Mouse (Mus musculus): ENCODE measurements around the gene Lpp. TPM values are rescaled to one million over a fixed set of nuclear protein-coding genes. Genes with fewer than 3 reads are reported as not detected.

Gene Lpp
- polyA plus RNA-seq, 1 experiment from 2014 or later = 42.6 TPM

DNA sequence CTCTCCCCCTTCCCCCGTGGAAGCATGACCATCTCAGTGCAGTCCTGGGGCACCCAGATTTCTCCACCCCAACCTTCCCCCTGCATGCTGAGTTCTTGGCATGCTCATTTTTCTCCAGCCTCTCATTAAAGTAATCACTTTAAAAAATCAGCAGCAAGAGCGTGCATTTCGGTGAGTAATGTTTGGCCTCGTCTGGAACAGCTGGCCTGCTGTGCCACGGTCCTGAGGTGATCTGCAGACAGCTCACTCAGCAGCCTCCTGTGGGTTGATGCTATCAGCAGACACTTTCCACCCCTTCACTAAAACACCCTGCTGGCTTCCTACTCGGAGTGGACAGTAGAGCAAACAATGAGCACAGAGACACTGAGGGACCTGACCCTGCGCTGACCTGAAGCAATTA is 437.6 kb downstream of the Lpp start:
- ATAC-seq (replicated peaks; ENCODE audit: extremely low read depth, insufficient read depth, low FRiP score) = no peak
- Histone ChIP-seq H3K27ac (ENCODE audit: low read length) (no peak overlapping the region), H3K4me2 (ENCODE audit: low read depth, low read length) (no peak overlapping the region), H3K9ac (ENCODE audit: low read length) (no peak overlapping the region), H3K9me3 (replicated peaks; ENCODE audit: control insufficient read depth, low read length) (no peaks in the 10 kb centered on the region), H3K4me1 (ENCODE audit: control insufficient read depth, insufficient read depth, low read length) (peaks cover 13% of the 10 kb centered on the region; the same call in 1 of the 2 replicates), H3K36me3 (ENCODE audit: control insufficient read depth, insufficient read depth) (no peaks in the 10 kb centered on the region), H3K4me3 (ENCODE audit: low read length) (no peak overlapping the region), H3K27me3 (ENCODE audit: control insufficient read depth, insufficient read depth, low read length) (no peaks in the 10 kb centered on the region)
- WGBS = 44% methylated on average over 7 of the region's 7 CpGs

DNA sequence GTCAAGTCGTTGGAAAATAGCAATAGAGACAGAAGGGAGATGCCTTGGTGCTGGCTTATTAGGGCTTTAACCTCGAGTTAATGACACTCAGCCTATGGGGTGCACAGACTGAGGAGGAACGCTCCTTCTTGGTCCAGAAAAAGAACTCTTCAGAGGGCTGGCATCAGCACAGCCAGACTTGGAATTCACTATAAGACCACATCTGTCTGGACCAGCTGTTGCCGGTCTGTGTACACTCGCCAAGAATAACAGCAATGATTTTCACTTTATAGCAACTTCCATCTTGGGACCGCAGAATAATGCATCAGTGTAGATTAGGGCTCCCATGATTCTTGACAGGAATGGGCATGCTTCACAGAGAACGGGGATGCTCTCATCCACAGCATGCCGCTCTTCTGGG is 439.9 kb downstream of the Lpp start:
- peaks cover 5% of the 10 kb centered on the region; the same call in 1 of the 2 replicates for H3K4me1 ChIP-seq (ENCODE audit: control insufficient read depth, insufficient read depth, low read length)
- H3K4me3 ChIP-seq (ENCODE audit: low read length) = no peak overlapping the region
- H3K9ac ChIP-seq (ENCODE audit: low read length) = no peak overlapping the region
- no peak overlapping the region for H3K4me2 ChIP-seq (ENCODE audit: low read depth, low read length)
- no peak overlapping the region for H3K27ac ChIP-seq (ENCODE audit: low read length)
- WGBS = 67% methylated on average over 8 of the region's 8 CpGs
- no peaks in the 10 kb centered on the region for H3K36me3 ChIP-seq (ENCODE audit: control insufficient read depth, insufficient read depth)
- H3K27me3 ChIP-seq (ENCODE audit: control insufficient read depth, insufficient read depth, low read length) = no peaks in the 10 kb centered on the region
- no peak for ATAC-seq (replicated peaks; ENCODE audit: extremely low read depth, insufficient read depth, low FRiP score)
- no peaks in the 10 kb centered on the region for H3K9me3 ChIP-seq (replicated peaks; ENCODE audit: control insufficient read depth, low read length)

DNA sequence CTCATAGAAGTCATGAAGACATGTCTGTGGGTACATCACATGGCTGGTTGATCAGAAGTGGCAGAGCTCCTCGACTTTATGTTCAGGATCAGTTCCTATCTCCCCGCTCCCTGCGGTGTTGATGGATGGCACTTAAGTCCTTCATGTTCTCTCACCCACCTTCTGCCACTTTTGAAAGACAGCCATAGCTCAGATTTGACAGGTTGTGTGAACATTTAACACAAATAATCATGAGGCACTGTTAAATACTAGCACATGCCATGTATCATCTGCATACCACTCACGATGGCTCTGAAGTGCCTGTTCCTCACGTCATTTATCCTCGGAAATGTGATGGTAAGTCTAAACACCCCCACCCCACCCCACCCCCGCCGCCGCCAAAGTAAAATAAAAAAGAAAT is 441.2 kb downstream of the Lpp start:
- H3K27me3 ChIP-seq (ENCODE audit: control insufficient read depth, insufficient read depth, low read length) = no peaks in the 10 kb centered on the region
- no peak overlapping the region for H3K4me3 ChIP-seq (ENCODE audit: low read length)
- 0 out of 2 replicates have a peak, but pooled peaks cover 2% of the 10 kb centered on the region for H3K4me1 ChIP-seq (ENCODE audit: control insufficient read depth, insufficient read depth, low read length)
- WGBS = 64% methylated on average over 9 of the region's 9 CpGs
- H3K36me3 ChIP-seq (ENCODE audit: control insufficient read depth, insufficient read depth) = no peaks in the 10 kb centered on the region
- H3K4me2 ChIP-seq (ENCODE audit: low read depth, low read length) = no peak overlapping the region
- ATAC-seq (replicated peaks; ENCODE audit: extremely low read depth, insufficient read depth, low FRiP score) = no peak
- H3K9me3 ChIP-seq (replicated peaks; ENCODE audit: control insufficient read depth, low read length) = no peaks in the 10 kb centered on the region
- H3K27ac ChIP-seq (ENCODE audit: low read length) = no peak overlapping the region
- no peak overlapping the region for H3K9ac ChIP-seq (ENCODE audit: low read length)

DNA sequence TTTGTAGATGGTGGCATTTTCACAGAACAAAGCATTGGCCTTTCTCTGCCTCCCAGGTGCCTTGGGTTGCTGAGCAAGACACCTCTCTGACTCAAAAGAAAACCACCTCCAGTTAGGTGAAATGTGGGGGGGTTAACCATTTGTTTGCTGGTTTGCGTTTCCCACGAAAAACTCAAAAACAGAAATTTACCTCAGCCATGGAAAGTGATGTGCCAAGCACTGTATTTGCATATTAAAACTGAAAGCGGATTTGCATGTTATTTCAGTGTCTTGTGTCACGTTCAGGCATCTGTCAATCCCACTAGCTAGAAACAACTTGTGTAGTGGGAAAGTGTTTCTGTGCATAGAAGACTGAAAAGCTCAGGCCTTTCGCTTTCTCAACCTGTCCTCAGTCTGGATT is 443.2 kb downstream of the Lpp start:
- no peak overlapping the region for H3K4me2 ChIP-seq (ENCODE audit: low read depth, low read length)
- no peak overlapping the region for H3K9ac ChIP-seq (ENCODE audit: low read length)
- ATAC-seq (replicated peaks; ENCODE audit: extremely low read depth, insufficient read depth, low FRiP score) = no peak
- H3K36me3 ChIP-seq (ENCODE audit: control insufficient read depth, insufficient read depth) = no peaks in the 10 kb centered on the region
- H3K4me1 ChIP-seq (ENCODE audit: control insufficient read depth, insufficient read depth, low read length) = no peaks in the 10 kb centered on the region
- no peaks in the 10 kb centered on the region for H3K9me3 ChIP-seq (replicated peaks; ENCODE audit: control insufficient read depth, low read length)
- no peaks in the 10 kb centered on the region for H3K27me3 ChIP-seq (ENCODE audit: control insufficient read depth, insufficient read depth, low read length)
- 87% methylated on average over 5 of the region's 5 CpGs for WGBS
- H3K27ac ChIP-seq (ENCODE audit: low read length) = no peak overlapping the region
- H3K4me3 ChIP-seq (ENCODE audit: low read length) = no peak overlapping the region

DNA sequence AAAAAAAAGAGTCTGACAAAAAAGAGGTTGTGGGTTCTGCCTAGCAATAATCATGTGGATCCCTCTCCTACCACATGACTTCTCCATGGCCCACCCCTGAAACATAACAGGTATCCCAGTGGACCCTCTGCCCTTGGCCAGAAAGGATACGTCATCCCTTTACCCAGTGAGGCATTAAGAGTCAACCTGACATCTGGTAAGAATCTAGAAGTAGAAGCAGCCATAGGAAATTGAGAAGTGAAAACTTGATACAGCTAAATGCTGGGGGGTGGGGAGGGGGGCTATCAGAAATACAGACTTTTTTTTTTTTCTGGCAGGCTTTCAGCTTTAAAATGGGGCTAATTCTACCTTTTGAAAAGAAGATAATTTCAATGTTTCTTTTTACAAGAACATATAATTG is 445.7 kb downstream of the Lpp start:
- H3K9ac ChIP-seq (ENCODE audit: low read length) = no peak overlapping the region
- no peaks in the 10 kb centered on the region for H3K27me3 ChIP-seq (ENCODE audit: control insufficient read depth, insufficient read depth, low read length)
- ATAC-seq (replicated peaks; ENCODE audit: extremely low read depth, insufficient read depth, low FRiP score) = no peak
- no peak overlapping the region for H3K27ac ChIP-seq (ENCODE audit: low read length)
- H3K4me3 ChIP-seq (ENCODE audit: low read length) = no peak overlapping the region
- no peaks in the 10 kb centered on the region for H3K4me1 ChIP-seq (ENCODE audit: control insufficient read depth, insufficient read depth, low read length)
- H3K4me2 ChIP-seq (ENCODE audit: low read depth, low read length) = no peak overlapping the region
- H3K9me3 ChIP-seq (replicated peaks; ENCODE audit: control insufficient read depth, low read length) = no peaks in the 10 kb centered on the region
- H3K36me3 ChIP-seq (ENCODE audit: control insufficient read depth, insufficient read depth) = no peaks in the 10 kb centered on the region
- 92% methylated on average over 1 of the region's 1 CpGs for WGBS

DNA sequence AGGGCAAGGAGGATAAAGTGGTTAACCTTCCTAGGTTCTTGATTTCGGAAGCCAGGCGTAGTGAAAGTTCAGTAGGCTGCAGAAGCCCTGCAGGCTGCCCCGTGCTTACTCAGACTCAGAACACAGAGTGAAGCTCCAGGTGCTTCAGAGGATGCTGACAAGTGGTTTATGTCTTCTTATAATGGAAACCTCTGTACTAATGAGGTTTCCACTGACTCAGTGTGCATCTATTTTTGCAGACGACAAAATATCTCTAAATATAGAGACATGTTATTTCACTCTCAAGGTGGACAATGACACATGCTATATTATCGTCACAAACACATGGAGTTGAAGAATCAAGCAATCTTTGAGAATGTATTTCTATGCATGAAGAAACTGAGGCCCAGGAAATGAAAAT is 446.8 kb downstream of the Lpp start:
- Histone ChIP-seq H3K9me3 (replicated peaks; ENCODE audit: control insufficient read depth, low read length) (no peaks in the 10 kb centered on the region), H3K9ac (ENCODE audit: low read length) (no peak overlapping the region), H3K4me2 (ENCODE audit: low read depth, low read length) (no peak overlapping the region), H3K36me3 (ENCODE audit: control insufficient read depth, insufficient read depth) (no peaks in the 10 kb centered on the region), H3K4me3 (ENCODE audit: low read length) (no peak overlapping the region), H3K27ac (ENCODE audit: low read length) (no peak overlapping the region), H3K4me1 (ENCODE audit: control insufficient read depth, insufficient read depth, low read length) (no peaks in the 10 kb centered on the region), H3K27me3 (ENCODE audit: control insufficient read depth, insufficient read depth, low read length) (no peaks in the 10 kb centered on the region)
- no peak for ATAC-seq (replicated peaks; ENCODE audit: extremely low read depth, insufficient read depth, low FRiP score)
- 79% methylated on average over 5 of the region's 5 CpGs for WGBS

DNA sequence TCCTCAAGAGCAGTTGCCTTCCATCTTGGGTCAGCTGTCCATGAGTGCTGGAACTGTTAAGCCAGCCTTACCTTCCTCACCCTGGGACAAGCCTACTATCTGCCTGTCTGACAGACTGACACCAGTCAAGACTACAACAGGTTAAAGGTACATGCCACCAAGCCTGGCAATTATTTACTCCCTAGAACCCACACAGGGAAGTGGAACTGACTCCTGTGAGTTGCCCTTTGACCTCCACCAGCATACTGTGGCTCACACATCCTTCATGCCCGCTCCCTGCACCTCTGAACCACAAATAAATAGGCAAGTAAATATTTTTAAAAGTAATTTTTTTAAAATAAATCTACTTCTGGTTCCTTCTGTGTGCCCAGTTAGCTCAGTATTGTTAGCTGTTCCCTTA is 452.8 kb downstream of the Lpp start:
- no peak overlapping the region for H3K4me2 ChIP-seq (ENCODE audit: low read depth, low read length)
- ATAC-seq (replicated peaks; ENCODE audit: extremely low read depth, insufficient read depth, low FRiP score) = no peak; the same call in 1 of the 2 replicates
- no peaks in the 10 kb centered on the region for H3K9me3 ChIP-seq (replicated peaks; ENCODE audit: control insufficient read depth, low read length)
- no peaks in the 10 kb centered on the region for H3K36me3 ChIP-seq (ENCODE audit: control insufficient read depth, insufficient read depth)
- no peak overlapping the region for H3K9ac ChIP-seq (ENCODE audit: low read length)
- 84% methylated on average over 1 of the region's 1 CpGs for WGBS
- H3K27me3 ChIP-seq (ENCODE audit: control insufficient read depth, insufficient read depth, low read length) = no peaks in the 10 kb centered on the region
- no peak overlapping the region for H3K27ac ChIP-seq (ENCODE audit: low read length)
- no peak overlapping the region for H3K4me3 ChIP-seq (ENCODE audit: low read length)
- peaks cover 23% of the 10 kb centered on the region for H3K4me1 ChIP-seq (ENCODE audit: control insufficient read depth, insufficient read depth, low read length)

DNA sequence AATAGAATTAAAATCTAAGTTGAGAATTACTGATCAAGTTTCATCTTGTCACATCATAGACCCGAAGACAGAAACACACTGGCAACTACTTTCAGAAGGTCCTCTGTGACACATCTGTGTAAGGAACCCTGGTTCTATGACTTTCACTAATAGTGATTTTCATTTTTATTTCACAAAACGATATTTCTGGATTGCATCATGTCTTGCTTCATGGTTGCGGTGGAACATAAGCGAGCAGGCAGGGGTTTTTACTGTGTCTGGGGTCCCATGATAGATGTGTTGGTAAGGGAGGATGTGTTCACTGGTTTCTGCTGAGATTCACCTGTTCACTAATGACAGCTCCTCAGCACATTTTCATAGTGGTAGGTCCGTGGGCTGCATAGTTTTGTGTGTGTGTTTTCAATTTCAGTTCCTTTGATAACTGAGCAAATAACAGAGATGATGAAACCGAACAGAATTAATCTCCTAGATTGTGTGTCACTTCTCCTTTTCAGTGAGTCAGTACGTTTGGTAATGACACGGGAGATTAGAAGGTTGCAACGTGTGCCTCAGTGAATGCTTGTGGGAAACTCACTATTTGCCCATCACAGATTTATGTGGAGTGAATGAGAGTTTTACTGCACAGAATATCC is 466.3 kb downstream of the Lpp start:
- Histone ChIP-seq H3K4me2 (ENCODE audit: low read depth, low read length) (no peak overlapping the region), H3K27me3 (ENCODE audit: control insufficient read depth, insufficient read depth, low read length) (no peaks in the 10 kb centered on the region), H3K4me3 (ENCODE audit: low read length) (no peak overlapping the region), H3K27ac (ENCODE audit: low read length) (no peak overlapping the region), H3K4me1 (ENCODE audit: control insufficient read depth, insufficient read depth, low read length) (no peaks in the 10 kb centered on the region), H3K9me3 (replicated peaks; ENCODE audit: control insufficient read depth, low read length) (no peaks in the 10 kb centered on the region), H3K9ac (ENCODE audit: low read length) (no peak overlapping the region), H3K36me3 (ENCODE audit: control insufficient read depth, insufficient read depth) (no peaks in the 10 kb centered on the region)
- WGBS = 81% methylated on average over 9 of the region's 9 CpGs
- no peak for ATAC-seq (replicated peaks; ENCODE audit: extremely low read depth, insufficient read depth, low FRiP score)

DNA sequence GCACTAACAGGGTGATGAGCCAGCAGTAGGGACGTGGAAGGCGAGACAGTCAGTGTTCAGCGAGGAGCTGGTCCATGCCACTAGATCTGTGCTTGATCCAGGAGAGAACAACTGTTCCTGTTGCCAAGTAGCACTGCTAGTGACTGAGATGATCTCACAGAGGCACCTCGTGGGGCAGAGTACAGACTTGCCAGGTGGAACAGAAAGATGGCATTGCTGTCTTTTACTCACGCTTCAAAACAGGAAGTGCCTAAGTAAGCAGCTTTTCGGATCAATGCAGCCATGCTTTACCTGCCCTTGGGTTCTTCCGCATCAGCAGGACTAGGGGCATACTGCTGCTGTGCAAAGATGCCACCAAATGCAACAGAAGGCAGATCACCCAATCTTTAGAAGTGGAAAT is 467.1 kb downstream of the Lpp start:
- H3K36me3 ChIP-seq (ENCODE audit: control insufficient read depth, insufficient read depth) = no peaks in the 10 kb centered on the region
- no peaks in the 10 kb centered on the region for H3K9me3 ChIP-seq (replicated peaks; ENCODE audit: control insufficient read depth, low read length)
- no peak overlapping the region for H3K4me3 ChIP-seq (ENCODE audit: low read length)
- no peaks in the 10 kb centered on the region for H3K27me3 ChIP-seq (ENCODE audit: control insufficient read depth, insufficient read depth, low read length)
- 74% methylated on average over 7 of the region's 7 CpGs for WGBS
- no peak overlapping the region for H3K9ac ChIP-seq (ENCODE audit: low read length)
- H3K4me2 ChIP-seq (ENCODE audit: low read depth, low read length) = no peak overlapping the region
- ATAC-seq (replicated peaks; ENCODE audit: extremely low read depth, insufficient read depth, low FRiP score) = no peak
- H3K4me1 ChIP-seq (ENCODE audit: control insufficient read depth, insufficient read depth, low read length) = no peaks in the 10 kb centered on the region
- H3K27ac ChIP-seq (ENCODE audit: low read length) = no peak overlapping the region
